Mouse (Mus musculus): ENCODE results near the gene H1f0.
A peak's percentile ranks its signal among the peaks of the same experiment; 100 is the strongest.

The H1f0 gene

GRCm38 (mm10) chr15:79038853-79039252, 10.6 kb downstream of the H1f0 start:
- peak; percentile 64 to 74 for DNase-seq

DNA sequence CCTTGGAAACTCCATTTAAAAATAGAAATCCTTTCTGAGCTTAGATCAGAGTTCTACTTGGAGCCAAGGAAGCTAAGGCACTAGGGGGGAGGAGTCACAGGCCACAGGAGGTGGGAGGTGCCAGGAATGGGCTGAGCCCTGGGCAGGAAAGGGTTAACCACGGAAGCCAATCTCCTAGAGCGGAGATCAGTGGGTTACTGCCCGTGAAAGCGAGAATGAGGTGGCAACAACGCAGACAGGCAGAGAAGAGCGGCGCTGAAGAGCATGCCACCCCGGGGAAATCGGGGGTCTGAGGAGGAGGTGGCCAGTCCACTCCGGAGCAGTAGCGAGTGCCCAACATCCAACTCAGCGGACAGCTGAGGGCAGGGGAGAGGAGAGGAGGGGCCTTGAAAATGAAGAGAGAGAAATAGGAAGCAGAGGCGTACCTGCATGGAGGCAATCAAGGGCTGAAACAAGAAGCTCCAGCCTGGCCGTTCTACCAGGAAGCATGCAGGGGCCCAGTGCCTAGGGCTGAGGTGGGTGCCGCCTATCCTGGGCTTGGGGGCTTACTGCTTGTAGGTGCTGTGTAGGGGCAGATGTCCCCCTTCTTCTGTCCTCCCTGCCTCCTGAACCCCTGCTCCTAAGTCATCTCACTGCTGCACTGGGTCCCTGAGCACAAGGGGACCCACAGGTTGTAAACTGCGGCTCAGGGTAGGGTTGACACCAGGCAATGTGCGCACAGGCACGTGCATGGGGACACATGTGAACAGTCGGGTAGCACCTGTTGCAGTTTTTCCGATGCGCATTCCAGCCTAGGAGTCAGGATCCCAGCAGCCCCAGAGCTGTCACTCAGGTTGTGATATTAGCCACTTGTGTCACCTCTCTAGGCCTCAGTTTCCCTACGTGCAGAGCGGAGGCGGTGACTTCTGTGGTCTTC, 12.5 kb downstream of the H1f0 start:
- DNase-seq = peak in 1 of 2 experiments; percentile 49

- DNase-seq = no peak
Measured at GRCm38 (mm10) chr15:79041585-79041984, 13.3 kb downstream of the H1f0 start, which contains the start of gene Galr3. Gene Galr3 (plus strand): TSS chr15:79041885.

- DNase-seq = peak; percentile 52 to 62
Measured at GRCm38 (mm10) chr15:79042721-79043491, 14.7 kb downstream of the H1f0 start.

GRCm38 (mm10) chr15:79044837-79045236, 16.6 kb downstream of the H1f0 start:
- no peak for DNase-seq

GRCm38 (mm10) chr15:79048186-79048585, 19.9 kb downstream of the H1f0 start:
- no peak for DNase-seq

GRCm38 (mm10) chr15:79050160-79050845, 22.1 kb downstream of the H1f0 start:
- no peak for DNase-seq

DNA sequence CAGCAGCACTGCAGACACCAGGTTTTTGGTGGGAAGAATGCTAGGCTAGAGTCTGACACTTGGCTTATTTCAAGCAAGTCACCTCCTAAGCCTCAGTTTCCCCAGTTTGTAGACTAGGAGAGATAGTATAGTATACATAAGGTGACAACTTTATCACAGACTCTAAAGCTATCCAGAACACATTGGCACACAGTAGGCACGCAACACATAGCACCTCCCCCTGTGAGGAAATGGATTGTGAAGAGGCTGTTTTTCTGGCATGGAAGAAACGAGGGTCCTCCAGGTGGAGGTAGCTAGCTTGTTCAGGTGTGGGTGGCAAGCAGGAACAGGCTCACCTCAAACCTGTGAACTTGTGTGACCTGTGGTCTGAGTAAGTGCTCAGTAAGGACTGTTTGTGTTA, 22.7 kb downstream of the H1f0 start:
- DNase-seq = no peak

DNA sequence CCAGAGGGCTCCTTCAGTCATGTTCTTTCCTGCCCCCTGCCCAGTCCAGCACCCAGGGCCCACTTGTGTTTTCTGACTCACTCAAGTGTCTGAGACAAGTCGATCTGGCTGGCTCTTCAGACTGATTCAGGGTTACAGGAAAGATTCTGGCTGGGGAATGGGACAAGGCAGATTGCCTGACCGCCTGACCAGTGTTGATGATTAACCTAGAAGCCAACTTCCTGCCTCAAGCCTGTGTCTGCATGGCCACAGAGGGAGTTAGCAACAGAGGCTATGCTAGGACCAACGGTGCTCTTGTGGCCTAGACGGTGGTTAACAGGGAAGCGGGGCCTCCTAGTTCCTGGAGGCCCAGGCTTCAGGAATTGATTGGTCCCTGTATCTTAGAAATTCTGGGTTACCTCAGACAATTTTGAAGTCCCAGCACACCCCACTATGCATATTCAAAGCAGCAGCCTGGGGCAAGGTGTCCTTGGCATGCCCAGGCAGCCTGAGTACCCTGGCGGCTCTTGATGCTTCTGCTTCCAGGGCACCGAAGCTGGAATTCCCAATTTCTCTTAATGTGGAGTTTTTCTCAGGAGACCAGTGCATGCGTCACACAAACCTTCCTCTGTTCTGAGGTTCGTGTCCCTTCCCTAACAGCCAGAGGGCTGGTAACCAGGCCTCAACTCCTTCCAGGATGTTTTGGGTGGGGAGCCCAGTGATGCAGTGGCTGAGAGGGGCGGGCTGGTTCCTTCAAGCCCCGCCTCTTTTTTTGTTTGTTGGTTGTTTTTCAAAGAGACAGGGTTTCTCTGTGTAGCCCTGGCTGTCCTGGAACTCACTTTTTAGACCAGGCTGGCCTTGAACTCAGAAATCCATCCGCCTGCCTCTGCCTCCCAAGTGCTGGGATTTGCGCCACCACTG, 23.5 kb downstream of the H1f0 start:
- DNase-seq = peak in 1 of 2 experiments; percentile 16

GRCm38 (mm10) chr15:79052366-79052765, 24.1 kb downstream of the H1f0 start:
- DNase-seq = no peak

DNA sequence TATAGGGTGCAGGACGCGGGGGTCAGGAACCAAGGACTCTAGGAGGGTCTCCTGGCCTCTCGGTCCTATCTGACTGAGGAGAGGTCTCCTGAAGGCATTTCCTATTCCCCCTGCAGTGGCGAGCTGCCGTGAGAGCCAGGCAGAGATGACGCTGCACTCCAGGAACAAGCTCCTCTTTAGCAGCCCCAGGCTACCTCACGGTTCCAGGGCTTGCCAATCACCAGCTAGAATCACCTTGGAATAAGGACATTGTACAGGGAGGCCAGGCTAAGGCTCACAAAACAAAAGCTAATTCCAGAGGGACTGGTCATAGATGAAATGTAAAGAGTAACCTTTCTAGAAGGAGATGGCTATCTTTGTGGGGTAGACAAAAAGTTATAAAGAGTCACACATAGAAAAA, 28.4 kb downstream of the H1f0 start:
- DNase-seq = no peak

DNA sequence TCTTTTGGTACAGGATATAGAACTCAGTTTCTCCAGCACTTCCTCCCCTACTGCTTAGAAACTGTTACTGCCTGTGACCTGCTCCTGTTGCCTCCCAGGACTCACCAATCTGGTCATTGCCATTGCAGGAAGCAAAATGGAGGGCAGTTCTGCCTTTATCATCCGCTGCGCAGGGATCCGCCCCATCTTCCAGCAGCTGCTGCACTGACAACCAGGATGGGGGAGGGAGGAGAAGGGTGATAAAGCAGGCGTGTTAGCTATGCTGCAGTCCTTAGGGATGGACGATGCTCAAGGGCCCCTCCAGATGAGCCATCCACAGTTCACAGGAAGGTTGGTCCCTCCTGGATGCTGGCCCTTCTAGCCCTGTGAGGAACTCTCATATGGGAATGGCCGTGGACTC, 29.6 kb downstream of the H1f0 start:
- no peak for DNase-seq

- DNase-seq = peak in 1 of 2 experiments; percentile 30
Measured at GRCm38 (mm10) chr15:79060887-79061565, 32.8 kb downstream of the H1f0 start.

DNA sequence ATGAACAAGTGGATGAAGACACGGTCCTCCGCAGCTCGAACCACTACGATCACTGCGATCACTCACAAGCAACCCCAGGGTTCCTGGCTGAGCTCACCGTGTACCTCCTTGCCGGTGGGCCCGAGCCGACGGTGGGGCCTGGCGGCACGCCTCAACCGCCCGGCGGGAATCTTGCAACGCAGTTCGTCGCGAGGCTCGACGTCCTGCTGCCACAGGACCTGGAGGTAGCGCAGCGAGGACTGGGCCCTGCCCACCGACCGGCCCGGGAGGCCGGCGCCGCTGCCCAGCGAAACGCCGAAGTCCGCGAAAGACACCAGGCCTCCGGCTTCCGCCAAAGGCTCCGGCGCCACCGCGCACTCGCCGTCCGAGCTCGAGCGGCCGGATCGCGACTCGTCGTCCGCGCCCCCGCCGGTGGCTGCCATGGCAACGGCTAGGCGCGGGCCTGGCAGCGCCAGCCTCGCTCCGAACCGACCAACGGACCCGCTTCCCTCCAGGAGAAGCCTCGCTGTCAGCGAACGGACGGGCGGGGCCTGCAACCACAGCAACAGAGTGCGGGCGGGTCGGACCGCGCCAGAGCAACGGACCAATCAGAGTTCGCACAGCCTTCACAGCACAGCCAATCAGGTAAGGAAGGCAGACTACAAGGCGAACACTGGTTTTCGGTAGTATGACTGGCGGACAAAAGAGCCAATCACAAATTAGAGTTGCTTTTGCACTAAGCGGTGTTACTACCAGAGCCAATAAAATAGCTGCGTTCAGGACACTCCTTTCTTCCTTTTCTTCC, 34.3 kb downstream of the H1f0 start, which contains the start of gene Ankrd54:
Gene Ankrd54, minus strand, starts transcription at position 518 of the 784 bp plus-strand sequence.
- peak; percentile 97 to 98 for DNase-seq

DNA sequence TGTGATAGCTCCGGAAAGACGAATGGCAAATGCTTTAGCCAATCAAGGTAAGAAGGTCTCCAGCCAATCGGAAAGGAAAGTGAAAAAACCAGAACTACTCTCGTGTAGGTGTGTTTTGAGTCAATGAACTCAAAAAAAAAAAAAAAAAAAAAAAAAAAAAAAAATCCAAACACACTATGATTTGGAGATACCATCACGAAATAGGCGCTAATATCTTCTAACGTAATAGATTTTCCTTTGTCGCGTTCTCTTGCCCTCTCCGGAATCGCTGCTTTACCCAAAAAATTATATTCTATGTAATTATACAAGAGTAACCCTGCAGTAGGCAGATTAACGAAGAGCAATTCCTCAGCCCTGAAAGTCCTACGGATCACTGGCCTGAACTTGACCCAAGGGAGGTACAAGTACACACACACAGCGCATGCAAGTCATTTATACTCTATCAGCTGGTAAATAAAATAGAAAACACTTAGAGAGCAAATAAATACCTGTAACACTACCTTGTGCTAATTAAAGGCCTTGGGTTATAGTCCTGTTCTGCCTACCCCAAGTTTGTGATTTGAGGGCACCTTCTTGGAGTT, 35.0 kb downstream of the H1f0 start:
- no peak for DNase-seq

GRCm38 (mm10) chr15:79065086-79065770, 37.0 kb downstream of the H1f0 start:
- no peak for DNase-seq

DNA sequence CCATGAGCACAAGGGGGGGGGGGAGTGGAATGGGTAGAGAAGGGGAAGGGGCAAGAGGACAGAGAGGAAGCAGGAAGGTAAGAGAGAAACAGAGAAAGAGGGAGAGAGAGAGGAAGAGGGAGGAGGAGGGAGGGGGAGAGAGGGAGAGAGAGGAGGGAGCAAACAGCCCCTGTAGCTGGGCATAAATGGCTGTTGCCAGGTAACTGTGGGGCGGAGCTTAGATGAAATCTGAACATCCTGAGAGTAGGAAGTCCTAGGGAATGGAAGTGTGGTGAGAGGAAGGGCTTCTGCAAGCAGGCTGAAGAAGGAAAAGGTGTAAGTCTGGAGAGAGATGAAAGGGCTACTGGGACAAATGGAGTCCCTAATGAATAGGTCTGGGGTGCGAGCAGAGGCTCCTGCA, 38.0 kb downstream of the H1f0 start:
- no peak for DNase-seq

DNA sequence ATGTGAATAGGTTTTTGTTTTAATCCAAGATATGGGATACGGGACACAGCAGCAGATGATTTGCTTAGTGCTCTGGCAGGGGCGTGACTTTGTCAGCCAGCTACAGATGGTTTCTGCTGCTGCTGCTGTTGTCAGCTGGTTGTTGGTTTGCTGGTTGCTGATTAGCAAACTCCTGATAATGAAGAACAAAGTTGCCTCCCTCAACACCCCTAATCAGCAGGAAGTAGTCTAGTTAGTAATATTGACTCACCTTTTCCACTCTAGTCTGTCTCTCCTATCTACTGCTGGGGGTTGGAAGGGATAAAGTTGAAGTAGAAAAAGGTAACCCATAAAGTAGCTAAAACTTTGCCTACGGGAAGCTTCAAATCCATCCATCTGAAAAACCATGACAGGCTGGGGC, 39.4 kb downstream of the H1f0 start:
- DNase-seq = no peak

- no peak for DNase-seq
Measured at GRCm38 (mm10) chr15:79068416-79068815, 40.2 kb downstream of the H1f0 start.

Measured in cerebellum, postnatal 10 days (tissue).